Mouse (Mus musculus) thymus, postnatal 10 days (tissue): ENCODE measurements around the gene Smc1a.
"Not testable (repeated sequence)": the region's sequence is repeated elsewhere in the genome, so short reads cannot be mapped to it uniquely, and the experiment has no call there.

ENCODE experiments used
- DNase-seq, 2 experiments: peaks; one replicate each; pipeline ENCODE4 v3.0.0; 2021; ENCODE audit warnings: low spot score in 2 of 2

Smc1a gene

GRCm38 (mm10) chrX:152016151-152017145 is at the start of gene Smc1a, which contains the start of gene Ribc1:
Gene Smc1a (plus strand): TSS chrX:152016428.
Gene Ribc1 (minus strand): TSS chrX:152016295.
- DNase-seq: peak; percentile 74 to 83

GRCm38 (mm10) chrX:151999006-151999710 is 17.1 kb upstream of the Smc1a start:
- no peak for DNase-seq

- no peak for DNase-seq
These were observed 15.0 kb upstream of the Smc1a start for GRCm38 (mm10) chrX:152001182-152001684.

GRCm38 (mm10) chrX:152001737-152002710 is 14.2 kb upstream of the Smc1a start, which contains the start of gene Hsd17b10:
Gene Hsd17b10 (plus strand): TSS chrX:152001845.
- DNase-seq: peak; percentile 54 to 69

- DNase-seq: no peak
These were observed 13.4 kb upstream of the Smc1a start for GRCm38 (mm10) chrX:152002865-152003264.

- no peak for DNase-seq
These were observed 8.4 kb upstream of the Smc1a start for GRCm38 (mm10) chrX:152007863-152008262.

- DNase-seq: no peak
These were observed 477 bp upstream of the Smc1a start for GRCm38 (mm10) chrX:152015752-152016150.

- no peak for DNase-seq
These were observed 958 bp downstream of the Smc1a start for GRCm38 (mm10) chrX:152017186-152017585.

GRCm38 (mm10) chrX:152019294-152019693 is 3.1 kb downstream of the Smc1a start:
- DNase-seq: no peak

GRCm38 (mm10) chrX:152039865-152040264 is 23.6 kb downstream of the Smc1a start:
- DNase-seq: no peak

- DNase-seq: no peak
These were observed 31.0 kb downstream of the Smc1a start for GRCm38 (mm10) chrX:152047230-152047629.

GRCm38 (mm10) chrX:152052546-152052945 is 36.3 kb downstream of the Smc1a start:
- no peak for DNase-seq

- DNase-seq: no peak
These were observed 37.9 kb downstream of the Smc1a start for GRCm38 (mm10) chrX:152054094-152054493.

- no peak for DNase-seq
These were observed 49.4 kb downstream of the Smc1a start for GRCm38 (mm10) chrX:152065674-152066073.

GRCm38 (mm10) chrX:152067789-152068188 is 51.6 kb downstream of the Smc1a start:
- no peak for DNase-seq

GRCm38 (mm10) chrX:152089832-152090614 is 73.8 kb downstream of the Smc1a start:
- DNase-seq: not testable (repeated sequence)

GRCm38 (mm10) chrX:152097572-152097971 is 81.3 kb downstream of the Smc1a start:
- no peak for DNase-seq
